Mouse (Mus musculus): Measurements from ENCODE around the gene Dnaic2. TPM values are rescaled to one million over a fixed set of nuclear protein-coding genes. Genes with fewer than 3 reads are reported as not detected.
A peak's percentile ranks its signal among the peaks of the same experiment; 100 is the strongest.

The Dnaic2 gene
- total and polyA plus RNA-seq, 3 experiments, result 0.59 to 0.93 (median 0.83) TPM

- Histone ChIP-seq H3K27me3 (replicated peaks) (peaks cover 83% of the 10 kb centered on the region), H3K4me3 (replicated peaks in 1 of 3; ENCODE audit: low read depth in 2 of 3, low read length in 2 of 3, poor library complexity in 1 of 3) (peak within 1 kb of the TSS; percentile 6 to 58 (median 45)), H3K4me2 (ENCODE audit: insufficient read depth, low read depth, poor library complexity, severe bottlenecking) (peak within 1 kb of the TSS; percentile 89), H3K9ac (ENCODE audit: insufficient read depth, low read depth) (peak within 1 kb of the TSS; percentile 46), H3K9me3 (replicated peaks; ENCODE audit: low read length) (no peaks in the 10 kb centered on the region), H3K79me2 (replicated peaks; ENCODE audit: control insufficient read depth, extremely low read depth, insufficient read depth, poor library complexity, severe bottlenecking) (no peaks in the 10 kb centered on the region), H3K4me1 (ENCODE audit: control insufficient read depth in 1 of 2, insufficient read depth in 2 of 2) (peaks cover 5 to 24% of the 10 kb centered on the region in 2 experiments), H3K27ac (ENCODE audit: insufficient read depth, low read depth) (no peak within 1 kb of the TSS), H3K36me3 (replicated peaks in 1 of 2; ENCODE audit: control insufficient read depth in 1 of 2, insufficient read depth in 1 of 2, low read length in 1 of 2) (no peaks in the 10 kb centered on the region)
- TF ChIP-seq MEF2A (IDR thresholded peaks at IDR 0.05; ENCODE audit: borderline replicate concordance, low read depth, low read length) (0 out of 2 replicates have a peak, but pooled peaks have one; percentile 35), MAX (IDR thresholded peaks at IDR 0.05; ENCODE audit: low read length) (no peak), BHLHE40 (IDR thresholded peaks at IDR 0.05; ENCODE audit: low read depth, low read length) (peak; percentile 32; the same call in 1 of the 2 replicates), GABPA (IDR thresholded peaks at IDR 0.05; ENCODE audit: insufficient replicate concordance, low read depth, low read length) (no peak), JUN (IDR thresholded peaks at IDR 0.05; ENCODE audit: insufficient read depth, low read depth, low read length) (no peak), USF2 (conservative IDR thresholded peaks at IDR 0.05; ENCODE audit: low read depth, low read length) (no peak), RAD21 (IDR thresholded peaks at IDR 0.05; ENCODE audit: low read depth, low read length) (no peak), MAFK (IDR thresholded peaks at IDR 0.05; ENCODE audit: insufficient replicate concordance, low read length) (no peak), ZKSCAN1 (IDR thresholded peaks at IDR 0.05; ENCODE audit: borderline replicate concordance, low read depth, low read length) (no peak), PAX5 (IDR thresholded peaks at IDR 0.05; ENCODE audit: low read length) (no peak), TCF12 (IDR thresholded peaks at IDR 0.05; ENCODE audit: low read depth, low read length) (peak; percentile 65; the same call in 1 of the 2 replicates), MAZ (IDR thresholded peaks at IDR 0.05; ENCODE audit: low read depth, low read length) (no peak), NRF1 (IDR thresholded peaks at IDR 0.05; ENCODE audit: low read depth, low read length) (no peak; the same call in 1 of the 2 replicates), CHD2 (IDR thresholded peaks at IDR 0.05; ENCODE audit: low read length) (no peak), SIN3A (IDR thresholded peaks at IDR 0.05; ENCODE audit: low read length) (peak; percentile 67; the same call in 1 of the 2 replicates), TBP (conservative IDR thresholded peaks at IDR 0.05; ENCODE audit: low read depth, low read length) (no peak), ELF1 (IDR thresholded peaks at IDR 0.05; ENCODE audit: low read depth, low read length) (peak; percentile 84), CTCF (conservative IDR thresholded peaks at IDR 0.05 in 1 of 2, IDR thresholded peaks at IDR 0.05 in 1 of 2; ENCODE audit: low read depth in 2 of 2, low read length in 2 of 2) (no peak), RCOR1 (conservative IDR thresholded peaks at IDR 0.05; ENCODE audit: low read depth, low read length) (no peak), NELFE (IDR thresholded peaks at IDR 0.05; ENCODE audit: low read depth, low read length) (peak; percentile 47), CHD1 (IDR thresholded peaks at IDR 0.05; ENCODE audit: low read depth, low read length) (no peak), UBTF (IDR thresholded peaks at IDR 0.05; ENCODE audit: low read depth, low read length) (no peak), POLR2A (IDR thresholded peaks at IDR 0.05; ENCODE audit: low read depth, low read length) (peak; percentile 69), ETS1 (conservative IDR thresholded peaks at IDR 0.05; ENCODE audit: low read depth, low read length) (no peak), ZC3H11A (IDR thresholded peaks at IDR 0.05; ENCODE audit: low read depth, low read length) (no peak), ZMIZ1 (IDR thresholded peaks at IDR 0.05; ENCODE audit: low read depth, low read length) (no peak), POLR2AphosphoS2 (IDR thresholded peaks at IDR 0.05; ENCODE audit: low read depth, low read length) (no peak), IRF4 (IDR thresholded peaks at IDR 0.05; ENCODE audit: low read depth, low read length) (0 out of 2 replicates have a peak, but pooled peaks have one; percentile 47), MXI1 (IDR thresholded peaks at IDR 0.05; ENCODE audit: low read depth, low read length) (peak; percentile 69), KAT2A (IDR thresholded peaks at IDR 0.05; ENCODE audit: insufficient replicate concordance, low read length) (no peak), E2F4 (IDR thresholded peaks at IDR 0.05; ENCODE audit: insufficient replicate concordance, low read depth, low read length) (no peak), SMC3 (IDR thresholded peaks at IDR 0.05; ENCODE audit: low read depth, low read length) (no peak), HCFC1 (IDR thresholded peaks at IDR 0.05; ENCODE audit: low read depth, low read length) (no peak), EP300 (IDR thresholded peaks at IDR 0.05; ENCODE audit: low read length) (no peak)
- in situ Hi-C loops (cut with MboI; ENCODE audit: low pct_ligation_motif_present, low pct_unique_long_range_greater_than_20kb, low sequenced_read_pairs) (no loop called here), dilution Hi-C loops (cut with MboI; ENCODE audit: extremely low pct_ligation_motif_present, extremely low pct_unique_long_range_greater_than_20kb, low sequenced_read_pairs) (no loop called here)
- peak; percentile 28 for DNase-seq (ENCODE audit: extremely low read depth)
Observed at GRCm38 (mm10) chr11:114764820-114765818, 37.9 kb downstream of the Dnaic2 start, which contains the start of gene Kif19a. TSS of gene Kif19a (plus strand) at chr11:114765388.
